Mouse (Mus musculus): ENCODE data around the gene Tcp11. TPM values are rescaled to one million over a fixed set of nuclear protein-coding genes. Genes with fewer than 3 reads are reported as not detected.

The Tcp11 gene
- polyA plus RNA-seq, 1 experiment: 16.9 TPM

- WGBS: 14% methylated on average over 5 of the region's 5 CpGs
- peak; percentile 64 for DNase-seq
- Histone ChIP-seq H3K4me1 (ENCODE audit: control insufficient read depth, insufficient read depth, low read length) (peaks cover 67% of the 10 kb centered on the region), H3K4me3 (replicated peaks; ENCODE audit: extremely low read depth, low read depth, low read length) (no peak overlapping the region)
- TF ChIP-seq CTCF (IDR thresholded peaks at IDR 0.05; ENCODE audit: insufficient read depth, low read length) (no peak), POLR2A (IDR thresholded peaks at IDR 0.05; ENCODE audit: borderline replicate concordance, extremely low read depth, low read depth, low read length) (no peak)
Observed at GRCm38 (mm10) chr17:28025541-28025961, 54.9 kb downstream of the Tcp11 start.

- peak; percentile 20 for DNase-seq
- TF ChIP-seq POLR2A (IDR thresholded peaks at IDR 0.05; ENCODE audit: borderline replicate concordance, extremely low read depth, low read depth, low read length) (no peak), CTCF (IDR thresholded peaks at IDR 0.05; ENCODE audit: insufficient read depth, low read length) (no peak)
- WGBS: 66% methylated on average over 22 of the region's 22 CpGs
- peaks cover 74% of the 10 kb centered on the region for H3K4me1 ChIP-seq (ENCODE audit: control insufficient read depth, insufficient read depth, low read length)
- no peak overlapping the region for H3K4me3 ChIP-seq (replicated peaks; ENCODE audit: extremely low read depth, low read depth, low read length)
Observed at GRCm38 (mm10) chr17:28022854-28023655, 57.4 kb downstream of the Tcp11 start.

- peaks cover 73% of the 10 kb centered on the region for H3K4me1 ChIP-seq (ENCODE audit: control insufficient read depth, insufficient read depth, low read length)
- WGBS: 61% methylated on average over 10 of the region's 10 CpGs
- no peak overlapping the region for H3K4me3 ChIP-seq (replicated peaks; ENCODE audit: extremely low read depth, low read depth, low read length)
- DNase-seq: no peak
- no peak for TF ChIP-seq CTCF (IDR thresholded peaks at IDR 0.05; ENCODE audit: insufficient read depth, low read length)
- no peak for TF ChIP-seq POLR2A (IDR thresholded peaks at IDR 0.05; ENCODE audit: borderline replicate concordance, extremely low read depth, low read depth, low read length)
Observed at GRCm38 (mm10) chr17:28021911-28022310, 58.5 kb downstream of the Tcp11 start.

GRCm38 (mm10) chr17:28019785-28020696 is 60.4 kb downstream of the Tcp11 start:
- peaks cover 64% of the 10 kb centered on the region for H3K4me1 ChIP-seq (ENCODE audit: control insufficient read depth, insufficient read depth, low read length)
- no peak for TF ChIP-seq CTCF (IDR thresholded peaks at IDR 0.05; ENCODE audit: insufficient read depth, low read length)
- TF ChIP-seq POLR2A (IDR thresholded peaks at IDR 0.05; ENCODE audit: borderline replicate concordance, extremely low read depth, low read depth, low read length): peak; percentile 23; the same call in 1 of the 2 replicates
- peak; percentile 33 for DNase-seq
- H3K4me3 ChIP-seq (replicated peaks; ENCODE audit: extremely low read depth, low read depth, low read length): no peak overlapping the region
- 50% methylated on average over 21 of the region's 21 CpGs for WGBS

GRCm38 (mm10) chr17:28018776-28019175 is 61.7 kb downstream of the Tcp11 start:
- WGBS: 52% methylated on average over 11 of the region's 11 CpGs
- DNase-seq: no peak
- Histone ChIP-seq H3K4me3 (replicated peaks; ENCODE audit: extremely low read depth, low read depth, low read length) (no peak overlapping the region), H3K4me1 (ENCODE audit: control insufficient read depth, insufficient read depth, low read length) (peaks cover 61% of the 10 kb centered on the region)
- no peak for TF ChIP-seq CTCF (IDR thresholded peaks at IDR 0.05; ENCODE audit: insufficient read depth, low read length)
- TF ChIP-seq POLR2A (IDR thresholded peaks at IDR 0.05; ENCODE audit: borderline replicate concordance, extremely low read depth, low read depth, low read length): no peak

- 79% methylated on average over 6 of the region's 6 CpGs for WGBS
- Histone ChIP-seq H3K4me3 (replicated peaks; ENCODE audit: extremely low read depth, low read depth, low read length) (no peak overlapping the region), H3K4me1 (ENCODE audit: control insufficient read depth, insufficient read depth, low read length) (peaks cover 61% of the 10 kb centered on the region)
- TF ChIP-seq CTCF (IDR thresholded peaks at IDR 0.05; ENCODE audit: insufficient read depth, low read length) (no peak), POLR2A (IDR thresholded peaks at IDR 0.05; ENCODE audit: borderline replicate concordance, extremely low read depth, low read depth, low read length) (no peak)
- DNase-seq: no peak
Observed at GRCm38 (mm10) chr17:28018344-28018743, 62.1 kb downstream of the Tcp11 start.

Other genes starting within 250 kb of the Tcp11 start
- gene Snrpc, start 242.5 kb downstream of the Tcp11 start, polyA plus RNA-seq (2012; rRNA removed): 81.0 and 90.0 TPM in 2 replicates
- 8.4 and 8.5 TPM in 2 replicates for gene Uhrf1bp1, start 224.2 kb downstream of the Tcp11 start, polyA plus RNA-seq (2012; rRNA removed)
- 89.4 and 97.9 TPM in 2 replicates for gene Anks1, start 171.3 kb downstream of the Tcp11 start, polyA plus RNA-seq (2012; rRNA removed)
- 8.3 and 11.5 TPM in 2 replicates for gene Taf11, start 170.8 kb downstream of the Tcp11 start, polyA plus RNA-seq (2012; rRNA removed)
- gene Scube3, start 61.5 kb upstream of the Tcp11 start, polyA plus RNA-seq (2012; rRNA removed): 3.1 and 3.6 TPM in 2 replicates
- gene Zfp523, start 96.5 kb upstream of the Tcp11 start, polyA plus RNA-seq (2012; rRNA removed): 69.0 and 75.8 TPM in 2 replicates
- gene Def6, start 127.1 kb upstream of the Tcp11 start, polyA plus RNA-seq (2012; rRNA removed): 15.2 and 22.0 TPM in 2 replicates
- gene Ppard, start 152.1 kb upstream of the Tcp11 start, polyA plus RNA-seq (2012; rRNA removed): 33.3 and 41.7 TPM in 2 replicates
- 18.2 and 21.7 TPM in 2 replicates for gene Fance, start 232.9 kb upstream of the Tcp11 start, polyA plus RNA-seq (2012; rRNA removed)
- 1,664 and 1,938 TPM in 2 replicates for gene Rpl10a, start 247.8 kb upstream of the Tcp11 start, polyA plus RNA-seq (2012; rRNA removed)

All from lung, adult 2 months (tissue).